Mouse (Mus musculus) neural tube, embryonic 14.5 days (tissue): ENCODE data around the gene Prss38. TPM values are rescaled to one million over a fixed set of nuclear protein-coding genes. Genes with fewer than 3 reads are reported as not detected.

Experiments
- ATAC-seq: fragments of 200-750 bp; cut with Nextera tagmentation; 2 replicates; pipeline ENCODE4 v1.8.0; 2017; ENCODE audit warnings: low read depth, mild to moderate bottlenecking, moderate TSS enrichment, moderate library complexity
- H3K27ac ChIP-seq: fragments of 300-500 bp; sonication (generic); 2 replicates; pipeline ENCODE4 v1.5.1; 2014; ENCODE audit warnings: low read depth, mild to moderate bottlenecking, control low read depth, low read length, moderate library complexity, mixed read lengths
- H3K27me3 ChIP-seq: fragments of 300-500 bp; sonication (generic); 2 replicates; pipeline ENCODE4 v1.6.1; 2014; ENCODE audit warnings: low read length; ENCODE audit not compliant: control insufficient read depth, insufficient read depth
- H3K36me3 ChIP-seq: fragments of 300-500 bp; sonication (generic); 2 replicates; pipeline ENCODE4 v1.6.1; 2014; ENCODE audit warnings: low read length, mixed read lengths; ENCODE audit not compliant: control insufficient read depth, insufficient read depth
- H3K4me1 ChIP-seq: fragments of 300-500 bp; sonication (generic); 2 replicates; pipeline ENCODE4 v1.6.1; 2014; ENCODE audit warnings: low read length; ENCODE audit not compliant: control insufficient read depth, insufficient read depth
- H3K4me2 ChIP-seq: fragments of 300-500 bp; sonication (generic); 2 replicates; pipeline ENCODE4 v1.6.1; 2014; ENCODE audit warnings: mild to moderate bottlenecking, low read depth, low read length, control low read depth
- H3K4me3 ChIP-seq: fragments of 300-500 bp; sonication (generic); 2 replicates; pipeline ENCODE4 v1.5.1; 2014; ENCODE audit warnings: low read depth, low read length, control low read depth, mixed read lengths
- H3K9ac ChIP-seq: fragments of 300-500 bp; sonication (generic); replicated peaks from 2 replicates; pipeline ENCODE4 v1.6.1; 2014; ENCODE audit warnings: low read depth, mild to moderate bottlenecking, control low read depth, low read length, mixed read lengths
- H3K9me3 ChIP-seq: fragments of 300-500 bp; sonication (generic); 2 replicates; pipeline ENCODE4 v1.6.1; 2016; ENCODE audit warnings: low read length; ENCODE audit not compliant: control insufficient read depth
- WGBS: fragments of 180-500 bp; shearing (Covaris S2); extraction: QIAGEN DNeasy Blood & Tissue Kit; methylation state at CpG from one replicate; pipeline ENCODE4 v1.1.7; 2014; 5-methylcytosine and 5-hydroxymethylcytosine counted together
- polyA plus RNA-seq: library from polyadenylated mRNA; unstranded; fragments of >200 nt; fragmentation: Nextera tagmentation; extraction: Ambion mirVana; gene quantifications from 2 replicates; pipeline ENCODE4 v1.2.1, GENCODE M21; 2014

Prss38 gene
- polyA plus RNA-seq, 1 experiment from 2014 or later = not detected

- Histone ChIP-seq H3K4me3 (no peak overlapping the region), H3K4me2 (no peak overlapping the region), H3K27me3 (no peaks in the 10 kb centered on the region), H3K9me3 (no peaks in the 10 kb centered on the region), H3K4me1 (no peaks in the 10 kb centered on the region), H3K9ac (no peak overlapping the region), H3K27ac (no peak overlapping the region), H3K36me3 (no peaks in the 10 kb centered on the region)
- no peak for ATAC-seq
- 19% methylated on average over 1 of the region's 1 CpGs for WGBS
Measured at GRCm38 (mm10) chr11:59336381-59336780, 39.1 kb downstream of the Prss38 start.

GRCm38 (mm10) chr11:59335942-59336341 is 39.5 kb downstream of the Prss38 start:
- Histone ChIP-seq H3K4me3 (no peak overlapping the region), H3K36me3 (no peaks in the 10 kb centered on the region), H3K27ac (no peak overlapping the region), H3K9me3 (no peaks in the 10 kb centered on the region), H3K4me1 (no peaks in the 10 kb centered on the region), H3K27me3 (no peaks in the 10 kb centered on the region), H3K9ac (no peak overlapping the region), H3K4me2 (no peak overlapping the region)
- 56% methylated on average over 2 of the region's 2 CpGs for WGBS
- ATAC-seq = no peak

DNA sequence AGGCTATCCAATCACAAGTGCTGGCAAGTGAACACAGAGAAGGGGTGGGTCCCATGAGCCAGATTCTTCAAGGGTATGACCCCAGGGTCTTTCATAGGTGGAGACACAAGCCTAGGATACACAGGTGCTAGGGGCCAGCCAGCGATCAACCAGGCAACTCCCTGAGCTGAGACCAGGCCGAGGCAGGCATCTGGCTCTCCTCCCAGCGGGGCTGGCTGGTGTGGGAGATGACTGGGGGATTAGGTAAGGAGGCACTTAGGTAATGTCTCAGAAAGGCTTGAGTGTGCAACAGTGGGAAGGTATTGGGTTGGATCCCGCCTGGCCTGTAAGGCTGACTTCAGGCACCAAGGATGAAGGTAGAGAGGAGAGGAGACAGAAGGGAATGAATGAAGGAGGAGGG is 40.3 kb downstream of the Prss38 start:
- Histone ChIP-seq H3K9ac (no peak overlapping the region), H3K4me1 (no peaks in the 10 kb centered on the region), H3K36me3 (no peaks in the 10 kb centered on the region), H3K27me3 (no peaks in the 10 kb centered on the region), H3K9me3 (no peaks in the 10 kb centered on the region), H3K4me2 (no peak overlapping the region), H3K27ac (no peak overlapping the region), H3K4me3 (no peak overlapping the region)
- ATAC-seq = no peak
- WGBS = 83% methylated on average over 4 of the region's 4 CpGs

- Histone ChIP-seq H3K4me3 (no peak overlapping the region), H3K27ac (no peak overlapping the region), H3K27me3 (no peaks in the 10 kb centered on the region), H3K4me1 (no peaks in the 10 kb centered on the region), H3K9ac (no peak overlapping the region), H3K9me3 (no peaks in the 10 kb centered on the region), H3K36me3 (no peaks in the 10 kb centered on the region), H3K4me2 (no peak overlapping the region)
- WGBS = 55% methylated on average over 9 of the region's 9 CpGs
- ATAC-seq = no peak
Measured at GRCm38 (mm10) chr11:59332938-59333337, 42.5 kb downstream of the Prss38 start.

- no peak overlapping the region for H3K4me2 ChIP-seq
- ATAC-seq = no peak
- H3K4me1 ChIP-seq = no peaks in the 10 kb centered on the region
- no peaks in the 10 kb centered on the region for H3K27me3 ChIP-seq
- WGBS = 85% methylated on average over 16 of the region's 16 CpGs
- no peak overlapping the region for H3K27ac ChIP-seq
- H3K9ac ChIP-seq = no peak overlapping the region
- H3K9me3 ChIP-seq = no peaks in the 10 kb centered on the region
- no peaks in the 10 kb centered on the region for H3K36me3 ChIP-seq
- H3K4me3 ChIP-seq = no peak overlapping the region
Measured at GRCm38 (mm10) chr11:59331167-59331869, 44.1 kb downstream of the Prss38 start.

DNA sequence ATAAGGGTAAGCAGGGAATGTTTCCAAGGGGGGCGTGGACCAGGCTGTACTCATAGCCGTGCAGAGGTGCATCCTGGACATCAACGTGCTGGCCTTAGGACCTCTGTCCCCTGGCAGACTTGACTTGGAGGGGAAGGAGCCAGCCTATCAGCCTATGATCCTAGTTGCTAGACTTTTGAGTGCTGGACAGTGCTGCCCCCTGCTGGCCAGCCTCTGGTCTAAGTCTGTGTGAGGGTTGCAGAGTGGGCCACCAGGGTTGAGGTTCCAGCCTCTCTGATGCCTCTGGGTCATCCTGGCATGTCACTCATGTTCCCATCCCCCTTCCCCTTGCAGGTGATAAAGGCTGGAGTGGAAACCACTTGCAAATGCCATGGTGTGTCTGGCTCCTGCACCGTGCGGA is 44.9 kb downstream of the Prss38 start:
- H3K9me3 ChIP-seq = no peaks in the 10 kb centered on the region
- WGBS = 51% methylated on average over 5 of the region's 5 CpGs
- no peak overlapping the region for H3K27ac ChIP-seq
- H3K27me3 ChIP-seq = no peaks in the 10 kb centered on the region
- no peak overlapping the region for H3K4me3 ChIP-seq
- no peak overlapping the region for H3K4me2 ChIP-seq
- ATAC-seq = no peak
- no peaks in the 10 kb centered on the region for H3K4me1 ChIP-seq
- no peak overlapping the region for H3K9ac ChIP-seq
- H3K36me3 ChIP-seq = no peaks in the 10 kb centered on the region

GRCm38 (mm10) chr11:59329616-59330015 is 45.8 kb downstream of the Prss38 start:
- Histone ChIP-seq H3K4me3 (no peak overlapping the region), H3K9ac (no peak overlapping the region), H3K36me3 (no peaks in the 10 kb centered on the region), H3K27me3 (no peaks in the 10 kb centered on the region), H3K4me2 (no peak overlapping the region), H3K9me3 (no peaks in the 10 kb centered on the region), H3K4me1 (no peaks in the 10 kb centered on the region), H3K27ac (no peak overlapping the region)
- ATAC-seq = no peak
- 40% methylated on average over 6 of the region's 6 CpGs for WGBS

DNA sequence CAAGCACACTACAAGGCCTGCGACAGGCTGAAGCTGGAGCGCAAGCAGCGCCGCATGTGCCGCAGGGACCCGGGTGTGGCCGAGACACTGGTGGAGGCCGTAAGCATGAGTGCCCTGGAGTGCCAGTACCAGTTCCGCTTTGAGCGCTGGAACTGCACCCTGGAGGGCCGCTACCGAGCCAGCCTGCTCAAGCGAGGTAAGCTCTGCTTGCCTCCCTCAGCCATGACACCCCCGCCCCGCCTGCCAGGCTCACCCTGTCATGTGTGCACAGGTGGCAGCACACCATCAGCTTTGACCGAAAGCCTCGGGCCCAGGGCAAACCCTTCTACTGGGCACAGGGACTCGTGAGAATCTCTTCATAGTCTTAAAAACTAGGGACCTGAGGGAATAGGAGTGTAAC is 47.8 kb downstream of the Prss38 start:
- H3K4me1 ChIP-seq = no peaks in the 10 kb centered on the region
- H3K36me3 ChIP-seq = no peaks in the 10 kb centered on the region
- no peak overlapping the region for H3K4me2 ChIP-seq
- H3K9ac ChIP-seq = no peak overlapping the region
- no peak overlapping the region for H3K27ac ChIP-seq
- H3K4me3 ChIP-seq = no peak overlapping the region
- H3K27me3 ChIP-seq = no peaks in the 10 kb centered on the region
- H3K9me3 ChIP-seq = no peaks in the 10 kb centered on the region
- no peak for ATAC-seq
- WGBS = 83% methylated on average over 18 of the region's 18 CpGs

DNA sequence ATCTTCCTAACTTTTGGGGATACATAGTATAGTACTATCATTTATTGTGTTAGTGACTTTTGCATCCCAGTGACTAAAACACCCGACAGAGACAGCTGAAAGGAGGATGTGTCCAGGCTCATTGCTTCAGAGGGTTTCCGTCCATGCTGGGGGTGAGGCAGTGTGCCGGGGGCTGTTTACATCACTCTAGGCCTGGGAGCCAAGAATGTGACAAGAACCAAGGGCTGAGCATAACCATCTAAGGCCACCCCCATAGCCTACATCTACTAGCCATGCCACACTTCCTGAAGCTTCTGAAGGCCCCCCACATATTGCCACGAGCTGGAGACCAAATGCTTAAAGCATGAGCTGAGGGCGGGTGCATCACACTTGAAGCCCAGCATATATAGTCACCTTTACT is 50.7 kb downstream of the Prss38 start:
- Histone ChIP-seq H3K4me3 (no peak overlapping the region), H3K36me3 (no peaks in the 10 kb centered on the region), H3K4me1 (no peaks in the 10 kb centered on the region), H3K4me2 (no peak overlapping the region), H3K27ac (no peak overlapping the region), H3K9me3 (no peaks in the 10 kb centered on the region), H3K9ac (no peak overlapping the region), H3K27me3 (no peaks in the 10 kb centered on the region)
- WGBS = 79% methylated on average over 5 of the region's 5 CpGs
- no peak for ATAC-seq
